Mouse (Mus musculus) liver, embryonic 14.5 days (tissue): Measurements from ENCODE around the gene Notch2. TPM values are rescaled to one million over a fixed set of nuclear protein-coding genes. Genes with fewer than 3 reads are reported as not detected.

Experiments
- ATAC-seq: fragments of 200-750 bp; cut with Nextera tagmentation; 2 replicates; pipeline ENCODE4 v1.8.0; 2017; ENCODE audit warnings: moderate number of reproducible peaks, mild to moderate bottlenecking, moderate library complexity; ENCODE audit not compliant: insufficient read depth
- DNase-seq, 3 experiments: peaks; one replicate each; pipeline ENCODE4 v3.0.0-alpha.2; 2012 to 2013; ENCODE audit warnings: low read depth in 3 of 3, low spot score in 3 of 3
- H3K27ac ChIP-seq: fragments of 300-500 bp; sonication (generic); 2 replicates; pipeline ENCODE4 v1.5.1; 2014; ENCODE audit warnings: moderate library complexity, mild to moderate bottlenecking, control low read depth, inconsistent platforms
- H3K27me3 ChIP-seq: fragments of 300-500 bp; sonication (generic); 2 replicates; pipeline ENCODE4 v1.6.1; 2014; ENCODE audit warnings: mild to moderate bottlenecking, low read length, moderate library complexity; ENCODE audit not compliant: control insufficient read depth, insufficient read depth
- H3K36me3 ChIP-seq: fragments of 300-500 bp; sonication (generic); replicated peaks from 2 replicates; pipeline ENCODE4 v1.6.1; 2014; ENCODE audit warnings: low read depth; ENCODE audit not compliant: control insufficient read depth, insufficient read depth
- H3K4me1 ChIP-seq, 2 experiments: fragments of 200-500 bp in 1 of 2; fragments of 300-500 bp in 1 of 2; sonication (generic) in 1 of 2; replicated peaks; 2 replicates each; pipeline ENCODE4 v1.6.1; 2012 to 2014; ENCODE audit warnings: antibody characterized with exemption in 1 of 2, inconsistent platforms in 1 of 2, low read length in 1 of 2; ENCODE audit not compliant: control insufficient read depth in 2 of 2, insufficient read depth in 2 of 2
- H3K4me2 ChIP-seq: fragments of 300-500 bp; sonication (generic); 2 replicates; pipeline ENCODE4 v1.6.1; 2014; ENCODE audit warnings: low read depth, mild to moderate bottlenecking, control low read depth, moderate library complexity
- H3K4me3 ChIP-seq, 2 experiments: fragments of 200-500 bp in 1 of 2; fragments of 300-500 bp in 1 of 2; sonication (generic) in 1 of 2; 2 replicates each; pipeline ENCODE4 v1.5.1; 2012 to 2014; ENCODE audit warnings: low read depth in 2 of 2, low read length in 2 of 2, mild to moderate bottlenecking in 2 of 2, control low read depth in 1 of 2, inconsistent platforms in 1 of 2, moderate library complexity in 1 of 2; ENCODE audit not compliant: insufficient read depth in 1 of 2
- H3K9ac ChIP-seq: fragments of 300-500 bp; sonication (generic); replicated peaks from 2 replicates; pipeline ENCODE4 v1.6.1; 2014; ENCODE audit warnings: mild to moderate bottlenecking, control low read depth, moderate library complexity
- H3K9me3 ChIP-seq: fragments of 300-500 bp; sonication (generic); 2 replicates; pipeline ENCODE4 v1.6.1; 2016; ENCODE audit warnings: low read length, mixed read lengths; ENCODE audit not compliant: control insufficient read depth
- CTCF ChIP-seq: IDR thresholded peaks from 2 replicates; pipeline ENCODE4 v1.5.1; 2016; ENCODE audit warnings: antibody characterized with exemption, low read depth, control low read depth
- EP300 ChIP-seq: IDR thresholded peaks from 2 replicates; pipeline ENCODE4 v1.6.1; 2016; ENCODE audit warnings: antibody characterized with exemption, low read depth
- WGBS: fragments of 180-500 bp; shearing (Covaris S2); extraction: QIAGEN DNeasy Blood & Tissue Kit; methylation state at CpG from one replicate; pipeline ENCODE4 v1.1.7; 2014; ENCODE audit not compliant: insufficient replicate concordance; 5-methylcytosine and 5-hydroxymethylcytosine counted together
- polyA plus RNA-seq, 2 experiments: library from polyadenylated mRNA; depleted of rRNA in 1 of 2; stranded (reverse) in 1 of 2; unstranded in 1 of 2; fragments of >200 nt; fragmentation: Nextera tagmentation in 1 of 2; extraction: Ambion mirVana in 1 of 2; gene quantifications; 2 replicates each; pipeline versions ENCODE4 v1.2.1 to v1.2.3; 2012 to 2014

Notch2 gene
- polyA plus RNA-seq, 2 experiments: 3.0 to 5.4 TPM

GRCm38 (mm10) chr3:98004231-98004630 is 9.1 kb upstream of the Notch2 start:
- TF ChIP-seq CTCF (no peak), EP300 (no peak)
- 16% methylated on average over 3 of the region's 3 CpGs for WGBS
- Histone ChIP-seq H3K4me1 (peaks cover 16 to 26% of the 10 kb centered on the region in 2 experiments), H3K27ac (no peak overlapping the region), H3K4me3 (no peak overlapping the region), H3K4me2 (no peak overlapping the region), H3K9me3 (no peaks in the 10 kb centered on the region), H3K36me3 (no peaks in the 10 kb centered on the region), H3K9ac (no peak overlapping the region), H3K27me3 (no peaks in the 10 kb centered on the region)
- ATAC-seq (no peak), DNase-seq (no peak)

GRCm38 (mm10) chr3:98005306-98005705 is 8.0 kb upstream of the Notch2 start:
- H3K36me3 ChIP-seq: no peaks in the 10 kb centered on the region
- no peak overlapping the region for H3K4me2 ChIP-seq
- no peak overlapping the region for H3K27ac ChIP-seq
- DNase-seq (no peak), ATAC-seq (no peak)
- no peak overlapping the region for H3K9ac ChIP-seq
- no peaks in the 10 kb centered on the region for H3K27me3 ChIP-seq
- TF ChIP-seq EP300 (no peak), CTCF (no peak)
- no peaks in the 10 kb centered on the region for H3K9me3 ChIP-seq
- H3K4me3 ChIP-seq: no peak overlapping the region
- 25% methylated on average over 5 of the region's 5 CpGs for WGBS
- H3K4me1 ChIP-seq: peaks cover 15 to 27% of the 10 kb centered on the region in 2 experiments

- DNase-seq: no peak
- H3K9me3 ChIP-seq: no peaks in the 10 kb centered on the region
- WGBS: 78% methylated on average over 8 of the region's 8 CpGs
- H3K4me2 ChIP-seq: no peak overlapping the region
- TF ChIP-seq EP300 (no peak), CTCF (no peak)
- H3K27ac ChIP-seq: no peak overlapping the region
- no peak for ATAC-seq
- no peak overlapping the region for H3K4me3 ChIP-seq
- H3K4me1 ChIP-seq: peaks cover 15 to 27% of the 10 kb centered on the region in 2 experiments
- no peak overlapping the region for H3K9ac ChIP-seq
- no peaks in the 10 kb centered on the region for H3K36me3 ChIP-seq
- no peaks in the 10 kb centered on the region for H3K27me3 ChIP-seq
Observed at GRCm38 (mm10) chr3:98006046-98006691, 7.2 kb upstream of the Notch2 start.

GRCm38 (mm10) chr3:98006973-98007372 is 6.4 kb upstream of the Notch2 start:
- no peak for TF ChIP-seq EP300
- TF ChIP-seq CTCF: no peak
- WGBS: 75% methylated on average over 5 of the region's 5 CpGs
- ATAC-seq (no peak), DNase-seq (no peak)
- H3K4me1 ChIP-seq: peaks cover 15 to 24% of the 10 kb centered on the region in 2 experiments
- no peaks in the 10 kb centered on the region for H3K9me3 ChIP-seq
- H3K27me3 ChIP-seq: no peaks in the 10 kb centered on the region
- H3K27ac ChIP-seq: no peak overlapping the region
- H3K36me3 ChIP-seq: no peaks in the 10 kb centered on the region
- H3K4me2 ChIP-seq: no peak overlapping the region
- H3K9ac ChIP-seq: no peak overlapping the region
- no peak overlapping the region for H3K4me3 ChIP-seq

GRCm38 (mm10) chr3:98008143-98008542 is 5.2 kb upstream of the Notch2 start:
- 39% methylated on average over 6 of the region's 6 CpGs for WGBS
- Histone ChIP-seq H3K27ac (no peak overlapping the region), H3K4me3 (no peak overlapping the region), H3K27me3 (no peaks in the 10 kb centered on the region), H3K4me1 (peaks cover 15 to 26% of the 10 kb centered on the region in 2 experiments), H3K36me3 (no peaks in the 10 kb centered on the region), H3K4me2 (no peak overlapping the region), H3K9ac (no peak overlapping the region), H3K9me3 (no peaks in the 10 kb centered on the region)
- no peak for TF ChIP-seq CTCF
- TF ChIP-seq EP300: no peak
- DNase-seq (no peak), ATAC-seq (no peak)
